Mouse (Mus musculus) small intestine, adult 2 months (tissue): ENCODE measurements around the gene Tbc1d8. TPM values are rescaled to one million over a fixed set of nuclear protein-coding genes. Genes with fewer than 3 reads are reported as not detected.

Experiments
- H3K27ac ChIP-seq: fragments of 200-500 bp; 2 replicates; pipeline ENCODE4 v1.5.1; 2012; ENCODE audit warnings: low read depth, low read length, control low read depth, inconsistent platforms; ENCODE audit not compliant: insufficient read depth
- H3K27me3 ChIP-seq: fragments of 200-500 bp; 2 replicates; pipeline ENCODE4 v1.6.1; 2012; ENCODE audit warnings: mild to moderate bottlenecking, moderate library complexity, low read length, inconsistent platforms; ENCODE audit not compliant: control insufficient read depth, insufficient read depth
- H3K36me3 ChIP-seq: fragments of 200-500 bp; 2 replicates; pipeline ENCODE4 v1.6.1; 2012; ENCODE audit warnings: mild to moderate bottlenecking, low read length, control low read depth, inconsistent platforms; ENCODE audit not compliant: control insufficient read depth, insufficient read depth
- H3K4me1 ChIP-seq: fragments of 200-500 bp; 2 replicates; pipeline ENCODE4 v1.6.1; 2012; ENCODE audit warnings: low read length, inconsistent platforms, mixed read lengths; ENCODE audit not compliant: control insufficient read depth, insufficient read depth, insufficient read length
- H3K4me3 ChIP-seq: fragments of 200-500 bp; 2 replicates; pipeline ENCODE4 v1.5.1; 2012; ENCODE audit warnings: low read depth, mild to moderate bottlenecking, control low read depth, inconsistent platforms, low read length, moderate library complexity
- CTCF ChIP-seq: fragments of 200-500 bp; IDR thresholded peaks from 2 replicates; pipeline ENCODE4 v1.5.1; 2012; ENCODE audit warnings: low read depth, mild to moderate bottlenecking, control low read depth, inconsistent platforms, low read length, moderate library complexity, mixed read lengths; ENCODE audit not compliant: insufficient replicate concordance, insufficient read length; ENCODE audit errors: extremely low read depth
- POLR2A ChIP-seq: fragments of 200-500 bp; IDR thresholded peaks from 2 replicates; pipeline ENCODE4 v1.6.1; 2012; ENCODE audit warnings: low read depth, mild to moderate bottlenecking, control low read depth, inconsistent platforms, low read length, moderate library complexity
- WGBS: fragments of 180-500 bp; shearing (Covaris S2); methylation state at CpG from one replicate; pipeline ENCODE4 v1.1.7; 2018; 5-methylcytosine and 5-hydroxymethylcytosine counted together
- polyA plus RNA-seq: library from polyadenylated mRNA; depleted of rRNA; stranded (reverse); fragments of >200 nt; gene quantifications from 2 replicates; pipeline ENCODE4 v1.2.3, GENCODE M21; 2012

Gene Tbc1d8
- polyA plus RNA-seq, 1 experiment: 13.1 TPM

DNA sequence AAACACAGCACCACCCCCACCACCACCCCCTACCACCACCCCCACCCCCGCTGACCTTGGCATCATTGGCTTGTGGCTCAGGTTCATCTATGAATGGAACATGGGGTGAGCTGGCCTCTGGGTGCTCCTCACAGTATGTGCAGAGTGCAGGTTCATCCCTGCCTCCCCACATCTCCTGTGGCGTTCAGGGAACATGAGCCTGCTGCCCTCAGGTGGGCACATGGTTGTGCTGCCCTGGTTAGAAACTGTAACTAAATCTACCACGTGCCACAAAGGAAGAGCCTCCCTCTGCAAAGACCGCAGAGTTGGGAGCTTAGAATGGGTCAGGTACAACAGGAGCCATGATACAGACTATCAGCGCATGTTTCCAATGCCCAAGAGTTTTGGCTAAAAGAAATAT is 135.3 kb downstream of the Tbc1d8 start:
- Histone ChIP-seq H3K4me1 (peaks cover 5% of the 10 kb centered on the region), H3K36me3 (peaks cover 28% of the 10 kb centered on the region), H3K4me3 (no peak overlapping the region), H3K27me3 (no peaks in the 10 kb centered on the region), H3K27ac (no peak overlapping the region)
- WGBS: 90% methylated on average over 5 of the region's 5 CpGs
- no peak for TF ChIP-seq CTCF
- no peak for TF ChIP-seq POLR2A

DNA sequence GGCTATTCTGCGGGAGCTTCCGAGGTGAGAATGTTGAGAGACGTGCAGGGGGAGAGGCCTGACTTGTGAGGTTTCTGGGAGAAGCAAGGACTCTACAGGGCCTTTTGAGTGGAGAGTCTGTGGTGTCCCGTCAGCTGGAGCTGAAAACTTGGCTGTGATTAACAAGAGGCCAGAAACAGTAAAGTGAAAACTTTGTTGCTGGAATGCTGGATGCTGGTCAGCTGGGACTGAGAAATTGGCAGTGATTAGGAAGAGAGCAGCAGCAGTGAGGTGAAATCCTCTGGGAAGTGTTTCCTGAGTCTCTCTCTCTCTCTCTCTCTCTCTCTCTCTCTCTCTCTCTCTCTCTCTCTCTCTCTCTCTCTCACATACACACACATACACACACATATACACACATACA is 136.7 kb downstream of the Tbc1d8 start:
- Histone ChIP-seq H3K4me3 (no peak overlapping the region), H3K4me1 (peaks cover 5% of the 10 kb centered on the region), H3K36me3 (peaks cover 20% of the 10 kb centered on the region), H3K27ac (no peak overlapping the region), H3K27me3 (no peaks in the 10 kb centered on the region)
- WGBS: 89% methylated on average over 4 of the region's 4 CpGs
- no peak for TF ChIP-seq CTCF
- TF ChIP-seq POLR2A: no peak

DNA sequence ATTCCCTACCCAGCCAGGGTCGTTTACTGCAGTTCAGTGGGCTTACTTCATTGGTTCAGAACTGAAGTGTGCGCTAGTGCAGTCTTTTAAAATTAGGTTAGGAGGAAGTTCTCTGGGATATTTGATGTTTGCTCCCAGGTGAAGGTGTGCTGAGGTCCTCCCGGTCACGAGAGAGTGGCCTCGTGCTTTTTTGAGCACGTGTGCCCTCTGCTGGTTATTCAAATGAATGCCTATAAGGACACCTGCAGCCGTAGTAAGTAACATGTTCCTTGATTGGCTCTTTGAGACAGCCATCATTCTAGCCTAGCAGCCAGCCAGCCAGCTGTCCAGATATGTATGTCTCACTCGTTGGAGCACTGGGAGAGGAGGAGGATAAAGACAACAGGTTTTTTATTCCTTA is 137.9 kb downstream of the Tbc1d8 start:
- H3K4me3 ChIP-seq: no peak overlapping the region
- TF ChIP-seq CTCF (peak; percentile 77; the same call in 1 of the 2 replicates), POLR2A (no peak)
- WGBS: 6% methylated on average over 8 of the region's 8 CpGs
- peaks cover 10% of the 10 kb centered on the region for H3K36me3 ChIP-seq
- no peak overlapping the region for H3K27ac ChIP-seq
- H3K4me1 ChIP-seq: peaks cover 5% of the 10 kb centered on the region
- no peaks in the 10 kb centered on the region for H3K27me3 ChIP-seq

- Histone ChIP-seq H3K4me3 (no peak overlapping the region), H3K4me1 (peaks cover 5% of the 10 kb centered on the region), H3K27me3 (no peaks in the 10 kb centered on the region), H3K27ac (no peak overlapping the region), H3K36me3 (peaks cover 7% of the 10 kb centered on the region)
- TF ChIP-seq CTCF (no peak), POLR2A (no peak)
- 57% methylated on average over 6 of the region's 6 CpGs for WGBS
These were observed 138.4 kb downstream of the Tbc1d8 start for GRCm38 (mm10) chr1:39340156-39340555.

DNA sequence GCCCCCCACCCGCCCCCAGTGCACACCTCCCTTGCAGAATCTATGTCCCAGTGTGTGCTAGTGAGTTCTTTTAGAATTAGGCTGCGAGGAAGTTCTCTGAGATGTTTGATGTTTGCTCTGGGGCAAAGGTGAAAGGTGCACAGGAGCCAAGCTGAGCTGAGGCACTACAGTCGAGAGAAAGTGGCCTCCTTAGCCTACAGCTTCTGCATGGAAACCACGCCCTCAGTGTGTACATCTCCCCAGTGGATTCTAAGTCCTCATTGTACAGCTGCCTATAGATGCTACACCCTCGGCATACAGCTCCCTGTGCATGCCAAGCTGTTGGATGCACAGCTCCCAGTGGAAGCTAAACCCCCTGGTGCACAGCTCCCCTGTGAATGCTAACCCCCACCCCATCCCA is 139.1 kb downstream of the Tbc1d8 start:
- Histone ChIP-seq H3K36me3 (peaks cover 12% of the 10 kb centered on the region), H3K4me1 (peaks cover 5% of the 10 kb centered on the region), H3K27ac (no peak overlapping the region), H3K27me3 (no peaks in the 10 kb centered on the region), H3K4me3 (no peak overlapping the region)
- no peak for TF ChIP-seq POLR2A
- 27% methylated on average over 5 of the region's 5 CpGs for WGBS

DNA sequence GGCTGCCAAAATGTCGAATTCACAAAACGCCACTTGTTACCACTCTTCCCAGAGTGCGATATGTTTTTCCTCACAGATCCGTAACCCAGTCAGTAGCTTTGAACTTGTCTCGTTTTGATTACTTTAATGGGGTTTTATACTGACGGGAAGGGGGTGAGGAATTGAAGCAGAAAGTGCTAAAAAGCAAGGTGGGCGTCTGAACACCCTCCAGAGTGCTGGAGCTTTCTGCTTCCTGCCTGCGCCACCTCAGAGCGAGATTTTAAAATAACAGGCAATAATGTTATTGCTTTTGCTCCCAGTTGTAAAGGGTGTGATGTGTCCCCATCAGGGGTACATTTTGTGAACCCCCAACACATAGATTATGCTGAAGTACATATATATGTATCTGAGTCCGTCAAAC is 139.7 kb downstream of the Tbc1d8 start:
- Histone ChIP-seq H3K4me1 (peaks cover 5% of the 10 kb centered on the region), H3K27ac (no peak overlapping the region), H3K27me3 (no peaks in the 10 kb centered on the region), H3K4me3 (no peak overlapping the region), H3K36me3 (peaks cover 17% of the 10 kb centered on the region)
- no peak for TF ChIP-seq CTCF
- TF ChIP-seq POLR2A: no peak
- WGBS: 84% methylated on average over 10 of the region's 10 CpGs

DNA sequence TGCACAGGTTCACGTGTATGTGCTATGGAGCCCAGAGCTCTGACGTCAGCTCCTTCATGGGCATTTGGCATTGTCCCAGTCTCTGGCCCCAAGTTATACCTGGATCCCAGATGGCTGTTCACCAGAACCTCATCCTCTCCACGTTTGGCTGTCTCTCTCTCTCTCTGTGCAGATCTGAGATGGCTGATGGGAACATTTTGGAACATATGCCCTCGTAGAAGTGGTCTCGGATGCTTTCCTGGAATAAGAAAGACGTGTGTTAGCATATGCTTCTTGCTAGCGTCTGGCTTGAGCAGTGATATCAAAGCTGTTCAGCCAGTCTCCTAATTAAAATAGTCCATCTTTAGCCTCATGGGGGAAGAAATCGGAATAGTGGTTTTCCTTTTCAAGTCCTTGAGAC is 141.8 kb downstream of the Tbc1d8 start:
- 93% methylated on average over 8 of the region's 8 CpGs for WGBS
- Histone ChIP-seq H3K4me3 (no peak overlapping the region), H3K27me3 (no peaks in the 10 kb centered on the region), H3K27ac (no peak overlapping the region), H3K4me1 (peaks cover 15% of the 10 kb centered on the region), H3K36me3 (peaks cover 19% of the 10 kb centered on the region)
- TF ChIP-seq CTCF: no peak
